Mouse (Mus musculus): ENCODE data around the gene Sugp2.
A peak's percentile ranks its signal among the peaks of the same experiment; 100 is the strongest.

Gene Sugp2

DNA sequence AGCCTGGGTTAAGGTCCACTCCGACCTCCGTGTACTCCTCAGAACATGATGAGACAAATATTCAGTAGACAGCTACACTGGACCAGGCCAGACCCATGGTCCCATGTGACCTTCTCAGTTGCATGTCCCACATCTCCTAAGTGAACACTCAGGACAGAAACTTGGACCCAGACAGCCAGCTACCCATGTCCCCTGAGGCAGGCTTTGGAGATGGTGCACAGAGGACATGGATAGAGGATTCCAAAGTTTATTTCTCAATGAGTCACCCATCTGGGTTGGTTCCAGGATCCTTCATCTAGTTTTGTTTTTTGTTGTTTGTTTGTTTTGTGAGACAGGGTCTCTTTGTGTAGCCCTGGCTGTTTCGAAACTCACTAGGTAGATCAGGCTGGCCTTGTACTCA is 13.1 kb upstream of the Sugp2 start:
- no peak for DNase-seq (ENCODE audit: low spot score)

DNA sequence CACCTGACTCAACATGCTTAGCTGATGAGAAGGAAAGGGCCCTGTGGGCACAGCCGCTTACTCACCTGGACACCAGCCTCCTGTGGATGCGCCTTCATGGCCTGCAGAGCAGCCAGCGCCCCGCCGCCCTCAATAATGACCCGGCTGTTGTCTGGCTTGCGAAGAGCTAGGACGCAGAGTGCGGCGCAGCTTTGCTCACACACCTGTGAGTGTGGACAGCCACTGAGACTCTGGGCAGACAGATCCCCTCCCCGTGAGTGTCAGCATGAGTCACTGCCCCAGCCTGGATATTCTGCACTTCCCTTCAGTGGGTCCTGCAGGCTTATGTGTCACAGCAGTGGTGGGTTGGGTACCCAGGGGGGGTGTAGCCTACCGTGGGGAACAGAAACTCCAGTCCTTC is 12.0 kb upstream of the Sugp2 start:
- no peak for DNase-seq (ENCODE audit: low spot score)

DNA sequence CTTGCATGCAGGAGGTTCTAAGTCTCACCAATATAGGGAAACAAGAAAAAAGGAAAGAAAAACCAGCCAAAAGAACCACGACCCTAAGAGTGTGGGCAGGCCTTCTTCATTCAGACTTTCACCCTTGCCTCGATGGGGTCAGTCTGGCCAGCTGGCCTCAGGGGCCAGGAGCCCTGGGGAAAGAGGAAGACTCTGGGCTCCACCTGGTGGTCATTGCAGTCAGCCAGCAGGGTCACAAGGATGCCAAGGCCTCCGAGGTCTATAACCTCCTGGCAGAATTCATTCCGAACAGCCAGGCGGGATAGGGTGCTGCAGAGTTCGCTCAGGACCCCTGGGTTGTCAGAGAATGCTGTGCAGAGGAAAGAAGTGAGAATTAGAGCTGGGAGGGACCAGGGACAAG is 10.7 kb upstream of the Sugp2 start:
- DNase-seq (ENCODE audit: low spot score) = peak; percentile 65

GRCm38 (mm10) chr8:70227997-70228396 is 6.0 kb upstream of the Sugp2 start:
- DNase-seq (ENCODE audit: low spot score) = no peak

- no peak for DNase-seq (ENCODE audit: low spot score)
Observed at GRCm38 (mm10) chr8:70230837-70231236, 3.2 kb upstream of the Sugp2 start.

DNA sequence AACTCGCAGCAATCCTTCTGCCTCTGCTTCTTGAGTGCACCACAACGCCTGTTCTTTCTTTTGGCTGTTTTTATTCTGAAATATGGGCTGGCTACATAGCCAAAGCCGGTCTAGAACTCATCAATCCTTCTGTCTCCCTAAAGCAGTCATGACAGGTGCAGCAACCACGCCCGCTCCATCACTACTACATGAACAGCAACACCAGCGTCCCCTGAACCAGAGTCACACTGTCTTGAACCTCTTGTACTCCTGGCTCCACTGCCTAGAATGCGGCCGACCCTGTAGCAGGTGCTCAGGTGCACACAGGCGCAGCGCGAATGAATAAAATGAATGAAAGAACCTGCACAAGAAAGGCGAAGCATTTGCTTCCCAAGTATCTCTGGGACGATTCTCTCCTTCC is 420 bp upstream of the Sugp2 start:
- peak; percentile 14 for DNase-seq (ENCODE audit: low spot score)

- DNase-seq (ENCODE audit: low spot score) = no peak
Observed at GRCm38 (mm10) chr8:70234781-70235128, 729 bp downstream of the Sugp2 start.

- DNase-seq (ENCODE audit: low spot score) = no peak
Observed at GRCm38 (mm10) chr8:70237842-70238241, 3.8 kb downstream of the Sugp2 start.

GRCm38 (mm10) chr8:70240642-70241041 is 6.6 kb downstream of the Sugp2 start:
- DNase-seq (ENCODE audit: low spot score) = peak; percentile 17

DNA sequence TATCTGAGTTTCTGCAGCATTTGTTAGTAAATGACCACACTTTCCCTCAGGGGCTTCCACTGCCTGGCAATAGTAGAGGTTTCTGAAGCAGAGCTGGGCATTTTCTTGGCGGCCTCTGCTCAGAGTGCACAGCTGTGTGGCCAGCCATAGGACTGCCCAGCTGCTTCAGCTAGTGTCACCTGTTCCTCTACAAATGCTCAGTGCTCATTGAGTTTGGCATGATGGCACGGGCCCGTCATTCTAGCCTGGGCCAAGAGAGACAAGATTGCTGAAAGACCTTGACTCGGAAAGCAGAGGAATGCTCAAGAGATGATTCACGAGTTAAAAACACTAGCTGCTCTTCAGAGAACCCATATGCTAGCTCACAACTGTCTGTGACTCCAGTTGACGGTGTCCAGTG is 12.6 kb downstream of the Sugp2 start:
- DNase-seq (ENCODE audit: low spot score) = no peak

GRCm38 (mm10) chr8:70247841-70248240 is 13.8 kb downstream of the Sugp2 start:
- no peak for DNase-seq (ENCODE audit: low spot score)

- no peak for DNase-seq (ENCODE audit: low spot score)
Observed at GRCm38 (mm10) chr8:70254628-70255027, 20.6 kb downstream of the Sugp2 start.

GRCm38 (mm10) chr8:70257456-70257855 is 23.4 kb downstream of the Sugp2 start:
- DNase-seq (ENCODE audit: low spot score) = no peak

- no peak for DNase-seq (ENCODE audit: low spot score)
Observed at GRCm38 (mm10) chr8:70258600-70258999, 24.6 kb downstream of the Sugp2 start.

DNA sequence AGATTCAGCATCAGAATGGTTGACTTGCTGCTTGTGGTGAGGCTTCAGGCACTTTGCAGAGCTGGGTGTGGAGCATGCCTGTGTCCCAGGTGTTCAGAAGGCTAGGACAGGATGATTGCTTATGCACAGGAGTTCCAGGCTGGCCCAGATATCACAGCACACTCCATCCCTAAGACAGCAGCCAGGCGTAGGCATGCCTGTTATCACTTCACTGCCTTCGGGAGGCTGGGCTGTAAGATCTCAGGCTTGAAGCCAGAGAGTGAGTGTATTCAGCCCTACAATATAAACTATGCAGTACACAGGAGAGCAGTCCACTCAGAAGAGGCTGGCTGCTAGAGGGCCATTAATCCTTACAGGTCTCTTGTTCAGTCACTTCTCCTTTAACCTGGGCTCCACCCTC is 25.0 kb downstream of the Sugp2 start:
- no peak for DNase-seq (ENCODE audit: low spot score)

DNA sequence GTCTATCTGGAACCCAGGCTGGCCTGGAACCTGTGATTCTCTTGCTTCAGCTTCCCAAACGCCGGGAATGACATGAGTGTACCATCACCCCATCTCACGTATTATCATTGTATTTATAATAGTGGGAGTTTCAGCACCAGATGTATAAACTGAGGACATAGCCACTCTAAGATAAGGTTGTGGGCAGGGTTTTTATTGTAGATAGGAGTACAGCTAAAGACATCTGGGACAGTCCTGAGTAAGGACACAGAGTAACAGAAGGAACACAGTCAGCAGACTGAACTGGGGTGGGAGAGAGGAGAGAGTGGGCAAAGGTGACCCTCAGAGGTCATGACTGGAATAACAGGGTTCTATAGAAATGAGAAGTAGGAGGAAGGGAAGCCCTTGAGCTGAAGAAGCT is 33.6 kb downstream of the Sugp2 start:
- DNase-seq (ENCODE audit: low spot score) = no peak

- DNase-seq (ENCODE audit: low spot score) = no peak
Observed at GRCm38 (mm10) chr8:70268311-70268710, 34.3 kb downstream of the Sugp2 start.

DNA sequence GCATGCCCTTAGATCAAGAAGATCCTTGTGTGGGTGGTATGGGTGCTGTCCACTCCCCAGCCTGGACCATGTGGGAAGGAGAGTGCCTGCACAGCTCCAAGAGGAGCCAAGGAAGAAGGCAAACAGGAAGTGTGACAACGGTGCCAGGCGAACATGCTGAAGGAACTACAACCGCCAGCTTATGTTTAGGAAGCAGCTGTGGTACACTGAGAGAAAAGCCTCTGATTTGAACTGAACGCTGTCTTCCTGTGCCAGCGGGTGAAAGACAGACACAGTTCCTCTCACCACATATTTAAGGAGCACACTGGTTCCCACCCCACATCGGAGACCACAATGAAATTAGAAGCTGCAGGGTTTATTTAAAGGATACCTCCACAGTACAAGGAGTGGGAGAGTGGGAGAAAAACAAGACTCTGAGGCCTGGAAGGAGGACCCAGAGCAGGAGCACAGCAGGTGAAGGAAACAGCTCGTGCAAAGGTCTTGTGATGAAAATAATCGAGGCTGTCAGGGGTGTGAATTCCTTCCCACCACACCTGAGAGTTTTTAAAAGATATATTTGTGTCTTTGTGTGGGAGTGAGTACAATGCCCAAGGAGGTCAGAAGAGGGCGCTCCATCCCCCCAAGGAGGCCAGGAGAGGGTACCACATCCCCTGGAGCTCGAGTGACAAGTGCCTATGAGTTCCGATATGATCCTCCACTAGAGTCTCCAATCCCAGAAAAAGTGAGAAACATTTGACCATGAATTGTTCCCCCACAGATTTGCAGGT is 35.0 kb downstream of the Sugp2 start:
- peak; percentile 50 for DNase-seq (ENCODE audit: low spot score)

- DNase-seq (ENCODE audit: low spot score) = no peak
Observed at GRCm38 (mm10) chr8:70272949-70273348, 38.9 kb downstream of the Sugp2 start.

GRCm38 (mm10) chr8:70274350-70274749 is 40.3 kb downstream of the Sugp2 start:
- no peak for DNase-seq (ENCODE audit: low spot score)

GRCm38 (mm10) chr8:70276476-70276875 is 42.5 kb downstream of the Sugp2 start:
- DNase-seq (ENCODE audit: low spot score) = no peak

DNA sequence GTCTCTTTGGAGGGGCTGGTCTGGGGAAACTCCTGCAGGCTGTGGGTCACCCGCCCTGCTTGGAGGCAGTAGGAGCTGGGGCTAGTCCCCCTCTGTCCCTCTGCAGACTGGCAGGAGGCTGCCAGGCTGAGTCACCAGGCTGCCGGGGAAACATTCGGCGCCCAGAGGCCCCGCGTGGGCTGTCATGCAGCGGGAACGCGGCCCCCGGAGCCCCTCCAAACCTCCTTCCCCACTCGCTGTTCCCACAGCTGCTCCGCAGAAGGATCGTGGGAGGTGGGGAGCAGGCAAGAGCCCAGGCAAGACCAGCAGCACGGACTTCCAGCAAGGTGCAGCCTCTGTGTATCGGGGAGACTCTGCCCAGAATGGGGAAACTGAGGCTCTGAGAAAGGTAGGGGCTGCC is 44.1 kb downstream of the Sugp2 start:
- DNase-seq (ENCODE audit: low spot score) = no peak

GRCm38 (mm10) chr8:70279266-70279665 is 45.2 kb downstream of the Sugp2 start:
- no peak for DNase-seq (ENCODE audit: low spot score)

DNA sequence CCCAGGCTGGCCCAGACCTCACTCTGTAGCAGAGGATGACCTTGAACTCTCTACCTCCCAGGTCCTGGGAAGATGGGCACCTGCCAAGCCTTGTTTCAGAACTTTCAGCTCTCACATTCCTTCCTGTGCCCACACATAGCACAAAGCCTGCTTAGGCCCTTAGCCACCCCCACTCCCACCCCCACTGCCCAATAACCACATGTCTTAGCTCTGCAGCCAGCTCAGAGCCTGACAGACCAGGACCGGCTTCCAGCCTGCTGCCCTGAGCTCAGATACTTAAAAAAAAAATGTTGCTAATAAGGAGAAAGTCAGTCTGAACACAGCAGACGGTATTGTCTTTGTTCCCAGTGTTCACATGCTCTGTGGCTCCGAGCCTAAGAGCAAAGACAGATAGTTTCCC is 47.0 kb downstream of the Sugp2 start:
- DNase-seq (ENCODE audit: low spot score) = no peak
